Mouse (Mus musculus): Measurements from ENCODE around the gene Npas3.

- no peak for TF ChIP-seq CTCF (IDR thresholded peaks at IDR 0.05; ENCODE audit: borderline replicate concordance, control insufficient read depth, extremely low read depth, insufficient read depth, low read length, poor library complexity)
- no peak for TF ChIP-seq POLR2A (IDR thresholded peaks at IDR 0.05; ENCODE audit: control insufficient read depth, extremely low read depth, insufficient read depth, low read length, poor library complexity)
These were observed 590.1 kb downstream of the Npas3 start for GRCm38 (mm10) chr12:53838541-53838940.
